20 mouse cellular contexts compared by ENCODE assay signal in genomic region chr8:87872987-87873550, GRCm38 (mm10).
A peak's percentile ranks its signal among the peaks of the same experiment; 100 is the strongest.
DNase-seq lines count a peak whose midpoint lies in the region; ATAC-seq and TF ChIP-seq lines count a peak whose summit lies in the region.
"Had no signal": no experiment of that assay in that cellular context is flagged by ENCODE, and none has a peak within 500 bp of the region (broad histone marks: within the 10 kb centered on the region; RNA-seq: fewer than 3 reads in every experiment).

No protein-coding gene starts in this region.

- TF ChIP-seq CTCF in midbrain, postnatal 0 days (IDR thresholded peaks at IDR 0.05) = no peak
- no peak for TF ChIP-seq CTCF in hindbrain, postnatal 0 days (IDR thresholded peaks at IDR 0.05; ENCODE audit: low read depth)

- H3K4me1 ChIP-seq in forebrain, embryonic 12.5 days = peaks cover 60% of the 10 kb centered on the region
- H3K4me1 ChIP-seq in forebrain, embryonic 13.5 days = peaks cover 55% of the 10 kb centered on the region
- peaks cover 44% of the 10 kb centered on the region for H3K4me1 ChIP-seq in midbrain, embryonic 12.5 days
- peaks cover 8% of the 10 kb centered on the region; the same call in 1 of the 2 replicates for H3K4me1 ChIP-seq in midbrain, postnatal 0 days (ENCODE audit: insufficient read depth, low read length)
- peaks cover 21% of the 10 kb centered on the region; the same call in 1 of the 2 replicates for H3K4me1 ChIP-seq in hindbrain, postnatal 0 days (ENCODE audit: insufficient read depth, low read length)

- H3K27ac ChIP-seq in forebrain, embryonic 12.5 days = 0 out of 2 replicates have a peak overlapping the region, but pooled peaks have one; percentile 43
- no peak overlapping the region for H3K27ac ChIP-seq in forebrain, embryonic 13.5 days
- 0 out of 2 replicates have a peak overlapping the region, but pooled peaks have one; percentile 27 for H3K27ac ChIP-seq in midbrain, embryonic 12.5 days (replicated peaks)
- H3K27ac ChIP-seq in midbrain, postnatal 0 days (ENCODE audit: low read depth, low read length) = no peak overlapping the region
- no peak overlapping the region for H3K27ac ChIP-seq in hindbrain, postnatal 0 days
- H3K27ac ChIP-seq: embryonic facial prominence, embryonic 10.5 days; intestine, embryonic 15.5 days; macrophage had no signal

- no peaks in the 10 kb centered on the region for H3K36me3 ChIP-seq in forebrain, embryonic 12.5 days (replicated peaks)
- H3K36me3 ChIP-seq in forebrain, embryonic 13.5 days (ENCODE audit: poor library complexity, severe bottlenecking) = no peaks in the 10 kb centered on the region
- 0 out of 2 replicates have a peak, but pooled peaks cover 7% of the 10 kb centered on the region for H3K36me3 ChIP-seq in midbrain, embryonic 12.5 days
- no peaks in the 10 kb centered on the region for H3K36me3 ChIP-seq in midbrain, postnatal 0 days (ENCODE audit: insufficient read depth, low read length)
- no peaks in the 10 kb centered on the region for H3K36me3 ChIP-seq in hindbrain, postnatal 0 days (ENCODE audit: insufficient read depth, low read length)
- H3K36me3 ChIP-seq: G1E; intestine, embryonic 15.5 days had no signal

- H3K4me2 ChIP-seq in forebrain, embryonic 12.5 days = no peak overlapping the region
- H3K4me2 ChIP-seq in forebrain, embryonic 13.5 days = no peak overlapping the region; the same call in 1 of the 2 replicates
- no peak overlapping the region for H3K4me2 ChIP-seq in midbrain, embryonic 12.5 days (replicated peaks)
- H3K4me2 ChIP-seq in midbrain, postnatal 0 days (ENCODE audit: low read depth, low read length, poor library complexity, severe bottlenecking) = no peak overlapping the region
- H3K4me2 ChIP-seq in hindbrain, postnatal 0 days (ENCODE audit: low read depth, low read length) = no peak overlapping the region
- H3K4me2 ChIP-seq: heart, embryonic 11.5 days; intestine, embryonic 15.5 days had no signal

- H3K9me3 ChIP-seq in forebrain, embryonic 12.5 days = no peaks in the 10 kb centered on the region
- no peaks in the 10 kb centered on the region for H3K9me3 ChIP-seq in forebrain, embryonic 13.5 days (replicated peaks)
- no peaks in the 10 kb centered on the region for H3K9me3 ChIP-seq in midbrain, embryonic 12.5 days
- H3K9me3 ChIP-seq in midbrain, postnatal 0 days (ENCODE audit: low read length) = no peaks in the 10 kb centered on the region
- no peaks in the 10 kb centered on the region for H3K9me3 ChIP-seq in hindbrain, postnatal 0 days (ENCODE audit: low read length)
- H3K9me3 ChIP-seq: embryonic facial prominence, embryonic 10.5 days; intestine, embryonic 15.5 days had no signal

- H3K27me3 ChIP-seq in forebrain, embryonic 12.5 days = no peaks in the 10 kb centered on the region
- no peaks in the 10 kb centered on the region for H3K27me3 ChIP-seq in forebrain, embryonic 13.5 days
- no peaks in the 10 kb centered on the region for H3K27me3 ChIP-seq in midbrain, embryonic 12.5 days
- H3K27me3 ChIP-seq in midbrain, postnatal 0 days (ENCODE audit: insufficient read depth, low read length) = no peaks in the 10 kb centered on the region
- no peaks in the 10 kb centered on the region for H3K27me3 ChIP-seq in hindbrain, postnatal 0 days (ENCODE audit: insufficient read depth, low read length)
- H3K27me3 ChIP-seq: intestine, embryonic 15.5 days had no signal

- no peak overlapping the region for H3K9ac ChIP-seq in forebrain, embryonic 12.5 days
- H3K9ac ChIP-seq in forebrain, embryonic 13.5 days = no peak overlapping the region
- no peak overlapping the region for H3K9ac ChIP-seq in midbrain, embryonic 12.5 days (replicated peaks)
- H3K9ac ChIP-seq in midbrain, postnatal 0 days (replicated peaks; ENCODE audit: low read length, poor library complexity, severe bottlenecking) = no peak overlapping the region
- 0 out of 2 replicates have a peak overlapping the region, but pooled peaks have one; percentile 9 for H3K9ac ChIP-seq in hindbrain, postnatal 0 days (replicated peaks; ENCODE audit: low read length)
- H3K9ac ChIP-seq: intestine, embryonic 15.5 days had no signal

- WGBS in forebrain, embryonic 12.5 days = 21% methylated on average over 14 of the region's 14 CpGs
- 19% methylated on average over 14 of the region's 14 CpGs for WGBS in forebrain, embryonic 13.5 days
- 52% methylated on average over 14 of the region's 14 CpGs for WGBS in midbrain, embryonic 12.5 days
- WGBS in midbrain, postnatal 0 days = 33% methylated on average over 14 of the region's 14 CpGs
- 38% methylated on average over 14 of the region's 14 CpGs for WGBS in hindbrain, postnatal 0 days

- H3K4me3 ChIP-seq in forebrain, embryonic 12.5 days (replicated peaks) = no peak overlapping the region
- H3K4me3 ChIP-seq in forebrain, embryonic 13.5 days = no peak overlapping the region
- H3K4me3 ChIP-seq in midbrain, embryonic 12.5 days = no peak overlapping the region
- H3K4me3 ChIP-seq in midbrain, postnatal 0 days (ENCODE audit: low read depth, low read length) = no peak overlapping the region
- H3K4me3 ChIP-seq in hindbrain, postnatal 0 days (ENCODE audit: low read length) = no peak overlapping the region
- H3K4me3 ChIP-seq: embryonic facial prominence, embryonic 10.5 days; intestine, embryonic 15.5 days had no signal

- no peak for DNase-seq in midbrain, postnatal 0 days (ENCODE audit: low spot score)
- peak; percentile 34 for DNase-seq in hindbrain, postnatal 0 days (ENCODE audit: low spot score)
- peak; percentile 55 for DNase-seq in retina, postnatal 1 day
- DNase-seq in ovary, postnatal 36 days (ENCODE audit: low spot score) = no peak
- DNase-seq in embryo, embryonic 10 days (ENCODE audit: low spot score) = no peak
- DNase-seq: adrenal gland, postnatal 14 days; cerebellum, adult 9-10 months; gastrocnemius, postnatal 14 days; heart, adult 11 months; kidney, adult 8-10 months; kidney, postnatal 14 days; thymus, postnatal 25 days had no signal

- ATAC-seq in forebrain, embryonic 12.5 days (ENCODE audit: low FRiP score) = 0 out of 2 replicates have a peak, but pooled peaks have one; percentile 51
- ATAC-seq in forebrain, embryonic 13.5 days = no peak
- ATAC-seq in midbrain, embryonic 12.5 days (ENCODE audit: low FRiP score, low read depth) = no peak
- no peak for ATAC-seq in midbrain, postnatal 0 days (ENCODE audit: low FRiP score)
- ATAC-seq in hindbrain, postnatal 0 days = no peak
- ATAC-seq: intestine, embryonic 15.5 days had no signal

Comparison
In these comparisons a context has a peak if more than half of its experiments do, and no peak if none do; other contexts are left out.
1. H3K27ac ChIP-seq: peak in forebrain, embryonic 12.5 days (single experiment) and midbrain, embryonic 12.5 days (single experiment); none in forebrain, embryonic 13.5 days (single experiment), midbrain, postnatal 0 days (single experiment) and hindbrain, postnatal 0 days (single experiment).
2. DNase-seq: peak in hindbrain, postnatal 0 days (single experiment) and retina, postnatal 1 day (single experiment); none in midbrain, postnatal 0 days (single experiment), ovary, postnatal 36 days (single experiment) and embryo, embryonic 10 days (single experiment).